Comparison of ENCODE assay signal across 25 mouse cellular contexts in the genomic region with DNA sequence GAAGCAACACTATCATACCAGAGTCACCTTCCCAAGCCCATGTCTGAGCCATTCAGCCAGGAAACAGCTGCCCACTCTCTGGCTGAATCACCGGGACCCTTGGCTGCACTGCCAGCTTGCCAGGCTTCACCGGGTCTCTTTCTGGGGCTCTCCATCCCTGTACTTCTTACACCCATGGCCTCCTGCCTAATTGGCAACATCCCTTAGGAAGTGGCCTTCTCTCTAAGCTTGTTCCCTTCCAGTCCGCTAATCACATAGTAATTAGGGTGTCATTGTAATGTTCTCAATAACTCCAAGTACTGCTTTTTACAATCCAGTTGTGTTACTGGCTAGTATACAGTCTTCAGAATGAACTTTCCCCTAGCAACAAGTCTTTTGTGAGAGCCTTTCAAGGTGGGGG. TPM values are rescaled to one million over a fixed set of nuclear protein-coding genes. Genes with fewer than 3 reads are reported as not detected.
DNase-seq lines count a peak whose midpoint lies in the region; ATAC-seq and TF ChIP-seq lines count a peak whose summit lies in the region.
"Had no signal": no experiment of that assay in that cellular context is flagged by ENCODE, and none has a peak within 500 bp of the region (broad histone marks: within the 10 kb centered on the region; RNA-seq: fewer than 3 reads in every experiment).

No protein-coding gene starts in this region.

- 43% methylated on average over 3 of the region's 3 CpGs for WGBS in forebrain, embryonic 11.5 days
- WGBS in forebrain, embryonic 12.5 days = 32% methylated on average over 3 of the region's 3 CpGs

- no peak for TF ChIP-seq CTCF in layer of hippocampus, adult 2 months (conservative IDR thresholded peaks at IDR 0.05)

- no peak overlapping the region for H3K27ac ChIP-seq in forebrain, embryonic 11.5 days (ENCODE audit: low read depth, low read length)
- H3K27ac ChIP-seq in forebrain, embryonic 12.5 days = no peak overlapping the region
- no peak overlapping the region for H3K27ac ChIP-seq in layer of hippocampus, adult 2 months
- H3K27ac ChIP-seq: heart, adult 2 months; heart, embryonic 13.5 days; hindbrain, embryonic 15.5 days; limb, embryonic 13.5 days; liver, embryonic 12.5 days; neural tube, embryonic 15.5 days had no signal

- no peaks in the 10 kb centered on the region for H3K36me3 ChIP-seq in forebrain, embryonic 11.5 days (ENCODE audit: control insufficient read depth, insufficient read depth, low read length)
- H3K36me3 ChIP-seq in forebrain, embryonic 12.5 days (replicated peaks) = no peaks in the 10 kb centered on the region
- H3K36me3 ChIP-seq: heart, embryonic 13.5 days; hindbrain, embryonic 15.5 days; limb, embryonic 13.5 days; liver, embryonic 12.5 days; neural tube, embryonic 15.5 days had no signal

- DNase-seq in forebrain, embryonic 11.5 days (ENCODE audit: low spot score) = no peak
- DNase-seq in layer of hippocampus, adult 2 months (ENCODE audit: low spot score in 2 of 2) = peak; percentile 23 to 58
- DNase-seq in layer of hippocampus, postnatal 36 days = no peak
- DNase-seq in right cerebral cortex, postnatal 10 days (ENCODE audit: low spot score in 2 of 2) = peak; percentile 75 to 76
- no peak for DNase-seq in right cerebral cortex, postnatal 25 days
- DNase-seq in urinary bladder, postnatal 10 days (ENCODE audit: low spot score) = no peak
- DNase-seq in yolk sac, embryonic 10.5 days (ENCODE audit: low spot score) = no peak
- DNase-seq: adrenal gland, postnatal 10 days; cerebellum, adult 8-10 months; cerebellum, postnatal 36 days; gastrocnemius, postnatal 25 days; heart, adult 2 months; kidney, postnatal 25 days; lung, adult 18-20 months; lung, postnatal 10 days; thymus, adult 18-20 months; thymus, postnatal 36 days had no signal

- no peak overlapping the region for H3K4me2 ChIP-seq in forebrain, embryonic 11.5 days (ENCODE audit: low read depth, low read length, severe bottlenecking)
- no peak overlapping the region for H3K4me2 ChIP-seq in forebrain, embryonic 12.5 days
- H3K4me2 ChIP-seq: heart, embryonic 13.5 days; hindbrain, embryonic 15.5 days; limb, embryonic 13.5 days; liver, embryonic 12.5 days; midbrain, embryonic 11.5 days; neural tube, embryonic 15.5 days had no signal

- no peak overlapping the region for H3K4me3 ChIP-seq in forebrain, embryonic 11.5 days (ENCODE audit: low read depth, low read length)
- no peak overlapping the region for H3K4me3 ChIP-seq in forebrain, embryonic 12.5 days (replicated peaks)
- H3K4me3 ChIP-seq in layer of hippocampus, adult 2 months = no peak overlapping the region
- H3K4me3 ChIP-seq: heart, adult 2 months; heart, embryonic 13.5 days; hindbrain, embryonic 15.5 days; limb, embryonic 13.5 days; liver, embryonic 12.5 days; neural tube, embryonic 15.5 days had no signal

- no peaks in the 10 kb centered on the region for H3K9me3 ChIP-seq in forebrain, embryonic 11.5 days (ENCODE audit: control insufficient read depth, low read length)
- H3K9me3 ChIP-seq in forebrain, embryonic 12.5 days = no peaks in the 10 kb centered on the region
- H3K9me3 ChIP-seq: heart, embryonic 13.5 days; hindbrain, embryonic 15.5 days; limb, embryonic 13.5 days; liver, embryonic 12.5 days; neural tube, embryonic 15.5 days had no signal

- 0 out of 2 replicates have a peak, but pooled peaks have one; percentile 18 for ATAC-seq in forebrain, embryonic 11.5 days (replicated peaks; ENCODE audit: low FRiP score)
- ATAC-seq in forebrain, embryonic 12.5 days (ENCODE audit: low FRiP score) = no peak; the same call in 1 of the 2 replicates
- ATAC-seq: intestine, postnatal 0 days; liver, embryonic 12.5 days had no signal

- H3K9ac ChIP-seq in forebrain, embryonic 11.5 days (ENCODE audit: low read length) = no peak overlapping the region
- no peak overlapping the region for H3K9ac ChIP-seq in forebrain, embryonic 12.5 days
- H3K9ac ChIP-seq: heart, embryonic 13.5 days; hindbrain, embryonic 15.5 days; limb, embryonic 13.5 days; liver, embryonic 12.5 days; neural tube, embryonic 15.5 days had no signal

- no peaks in the 10 kb centered on the region for H3K27me3 ChIP-seq in forebrain, embryonic 11.5 days (ENCODE audit: control insufficient read depth, insufficient read depth, low read length)
- H3K27me3 ChIP-seq in forebrain, embryonic 12.5 days = 0 out of 2 replicates have a peak, but pooled peaks cover 8% of the 10 kb centered on the region
- H3K27me3 ChIP-seq: hindbrain, embryonic 15.5 days; liver, embryonic 12.5 days; neural tube, embryonic 15.5 days had no signal

- no peaks in the 10 kb centered on the region for H3K4me1 ChIP-seq in forebrain, embryonic 11.5 days (replicated peaks; ENCODE audit: control insufficient read depth, insufficient read depth, low read length)
- H3K4me1 ChIP-seq in forebrain, embryonic 12.5 days = no peaks in the 10 kb centered on the region
- H3K4me1 ChIP-seq: heart, embryonic 13.5 days; limb, embryonic 13.5 days; liver, embryonic 12.5 days; neural tube, embryonic 15.5 days had no signal

RNA-seq across cellular contexts. Expression of a gene that starts 13.9 kb away (rescaled TPM):
- 13.5 and 14.3 TPM in 2 replicates for polyA plus RNA-seq in forebrain, embryonic 11.5 days (2014; fragmentation: Nextera tagmentation; extraction: Ambion mirVana)
- polyA plus RNA-seq in forebrain, embryonic 12.5 days (2016; fragmentation: Nextera tagmentation; extraction: Ambion mirVana) = 34.6 and 38.2 TPM in 2 replicates
- 100 to 1,000 TPM; 132 to 141 TPM for total RNA-seq in layer of hippocampus, adult 2 months (2021)
- 100 to 1,000 TPM; 132 to 135 TPM for total RNA-seq in layer of hippocampus, postnatal 36 days (2021)

Comparison
In these comparisons a context has a peak if more than half of its experiments do, and no peak if none do; other contexts are left out.
1. DNase-seq: peak in layer of hippocampus, adult 2 months (2 of 2) and right cerebral cortex, postnatal 10 days (2 of 2); none in forebrain, embryonic 11.5 days (single experiment), layer of hippocampus, postnatal 36 days (0 of 2), right cerebral cortex, postnatal 25 days (single experiment), urinary bladder, postnatal 10 days (single experiment) and yolk sac, embryonic 10.5 days (single experiment).